Mouse (Mus musculus): Measurements from ENCODE around the gene Eomes.

The Eomes gene

DNA sequence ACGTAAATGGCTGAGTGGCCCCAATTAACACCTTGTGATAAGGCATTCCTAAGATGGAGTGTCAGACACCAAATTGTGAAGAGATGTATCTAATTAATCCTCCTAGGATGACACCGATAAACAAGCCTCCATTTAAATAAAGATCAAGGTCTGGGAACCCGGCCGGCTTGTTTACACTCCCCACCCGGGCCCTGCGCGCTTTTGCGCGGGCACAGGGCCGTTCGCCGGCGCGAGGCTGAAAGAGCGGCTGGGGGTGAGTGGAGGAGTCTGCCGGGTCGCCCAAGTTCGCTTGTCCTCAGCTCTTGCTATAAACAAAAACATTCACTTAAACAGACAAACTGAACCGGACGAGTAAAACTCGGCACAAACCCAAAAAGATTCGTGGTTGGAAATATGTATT lies 9.6 kb downstream of the Eomes start:
- DNase-seq (ENCODE audit: low read depth, low spot score), result no peak

DNA sequence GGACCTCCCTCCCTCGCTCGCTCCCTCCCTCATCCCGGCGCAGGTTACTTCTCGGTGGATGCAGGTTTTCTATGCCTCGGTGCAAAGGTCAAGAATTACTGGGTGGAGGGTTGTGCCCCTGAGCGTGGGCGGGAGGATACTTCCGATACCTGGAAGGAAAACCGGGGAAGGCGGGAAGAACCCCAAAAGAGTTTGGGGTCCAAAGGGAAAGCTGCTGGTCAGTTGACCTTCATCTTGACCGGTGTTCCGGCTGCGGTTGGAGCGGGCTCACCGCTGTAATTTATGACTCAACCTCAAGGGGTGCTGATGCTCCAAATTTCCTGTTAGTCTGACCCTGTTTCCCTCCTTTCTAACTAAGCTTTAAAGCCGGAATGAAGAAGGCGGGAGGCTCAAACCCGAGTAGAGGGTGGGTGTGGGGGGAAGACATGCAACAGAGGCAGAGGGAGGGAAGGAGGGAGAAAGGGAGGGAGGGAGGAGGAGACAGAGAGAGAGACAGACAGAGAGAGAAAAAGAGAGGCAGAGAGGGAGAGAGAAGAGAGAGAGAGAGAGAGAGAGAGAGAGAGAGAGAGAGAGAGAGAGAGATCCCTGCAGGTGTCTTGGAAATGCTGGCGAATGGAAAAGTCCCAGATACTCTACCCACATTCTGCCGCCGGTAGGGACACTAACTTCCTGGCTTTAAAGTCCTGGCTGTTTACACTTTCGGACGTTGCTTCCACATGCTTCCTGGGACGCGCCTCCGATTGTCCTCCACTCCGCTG lies 10.3 kb downstream of the Eomes start:
- DNase-seq (ENCODE audit: low read depth, low spot score), result no peak

DNA sequence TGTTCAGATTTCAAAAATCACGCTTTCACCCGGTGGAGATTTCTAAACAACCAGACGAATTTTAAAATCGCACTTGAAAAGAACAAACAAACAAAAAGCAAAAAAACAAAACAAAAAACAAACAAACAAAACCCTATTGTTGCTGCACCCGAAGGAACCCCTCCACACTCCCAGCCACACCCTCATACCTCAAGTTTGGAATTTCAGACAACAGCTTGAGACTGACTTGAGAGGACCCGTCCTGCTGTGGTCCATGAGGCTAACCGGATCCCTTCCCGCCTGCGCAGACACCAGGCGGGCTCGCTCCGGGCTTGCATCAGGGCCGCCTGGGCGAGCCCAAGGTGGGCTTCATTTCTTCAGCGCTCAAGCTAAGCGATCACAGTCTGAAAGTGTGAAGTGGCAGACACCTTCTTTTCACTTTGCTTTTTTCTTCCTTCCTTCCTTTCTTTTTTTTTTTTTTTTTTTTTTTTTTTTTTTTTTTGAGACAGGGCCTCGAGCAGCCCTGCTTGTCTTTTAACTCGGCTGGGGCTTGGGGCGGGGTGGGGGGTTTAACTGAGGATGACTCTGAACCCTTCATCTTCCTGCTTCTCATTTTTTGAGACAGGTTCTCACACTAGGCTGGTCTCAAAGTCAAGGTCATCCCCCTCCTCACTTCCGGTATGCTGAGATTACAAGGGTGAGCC lies 11.0 kb downstream of the Eomes start:
- DNase-seq (ENCODE audit: low read depth, low spot score), result no peak

DNA sequence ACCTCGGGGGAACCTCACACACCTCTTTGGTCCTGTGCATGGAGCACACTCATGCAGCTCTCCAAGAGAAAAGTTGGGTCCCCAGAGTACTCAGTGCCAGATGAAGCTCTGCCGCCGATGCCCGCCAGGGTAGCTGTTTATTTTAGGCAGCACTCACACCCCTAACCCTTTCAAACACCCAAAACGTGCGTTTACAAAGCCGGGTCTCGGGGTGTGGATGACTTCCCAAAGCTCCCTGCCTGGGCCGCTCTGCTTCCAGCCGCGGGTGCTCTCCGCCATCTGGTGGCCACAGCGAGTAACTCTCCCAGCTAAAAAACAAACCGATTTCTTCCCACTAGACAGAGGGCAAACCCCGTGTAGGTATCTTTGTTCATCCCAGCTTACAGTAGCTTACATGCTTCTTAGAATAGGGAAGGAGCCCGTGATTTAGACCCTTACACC lies 11.6 kb downstream of the Eomes start:
- peak; percentile 60 for DNase-seq (ENCODE audit: low read depth, low spot score)

DNA sequence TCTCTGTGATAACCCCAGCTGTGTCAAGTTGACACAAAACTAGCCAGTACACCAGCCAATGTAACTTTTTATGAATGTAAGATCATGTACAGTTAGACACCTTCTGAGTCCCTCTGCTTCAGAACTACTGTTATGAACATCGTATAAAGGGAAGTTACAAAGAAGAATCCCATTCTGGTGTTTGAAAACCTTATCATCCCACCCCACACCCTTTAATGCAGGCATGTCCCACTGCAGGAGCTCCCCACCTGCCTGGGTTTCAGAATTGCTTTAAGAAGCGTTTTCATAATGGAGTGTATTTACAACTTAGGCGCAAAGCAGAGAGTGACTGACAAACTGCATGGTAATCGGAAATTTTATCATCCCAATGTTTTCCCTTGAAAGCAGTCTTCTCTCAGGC lies 13.2 kb downstream of the Eomes start:
- DNase-seq (ENCODE audit: low read depth, low spot score), result no peak

DNA sequence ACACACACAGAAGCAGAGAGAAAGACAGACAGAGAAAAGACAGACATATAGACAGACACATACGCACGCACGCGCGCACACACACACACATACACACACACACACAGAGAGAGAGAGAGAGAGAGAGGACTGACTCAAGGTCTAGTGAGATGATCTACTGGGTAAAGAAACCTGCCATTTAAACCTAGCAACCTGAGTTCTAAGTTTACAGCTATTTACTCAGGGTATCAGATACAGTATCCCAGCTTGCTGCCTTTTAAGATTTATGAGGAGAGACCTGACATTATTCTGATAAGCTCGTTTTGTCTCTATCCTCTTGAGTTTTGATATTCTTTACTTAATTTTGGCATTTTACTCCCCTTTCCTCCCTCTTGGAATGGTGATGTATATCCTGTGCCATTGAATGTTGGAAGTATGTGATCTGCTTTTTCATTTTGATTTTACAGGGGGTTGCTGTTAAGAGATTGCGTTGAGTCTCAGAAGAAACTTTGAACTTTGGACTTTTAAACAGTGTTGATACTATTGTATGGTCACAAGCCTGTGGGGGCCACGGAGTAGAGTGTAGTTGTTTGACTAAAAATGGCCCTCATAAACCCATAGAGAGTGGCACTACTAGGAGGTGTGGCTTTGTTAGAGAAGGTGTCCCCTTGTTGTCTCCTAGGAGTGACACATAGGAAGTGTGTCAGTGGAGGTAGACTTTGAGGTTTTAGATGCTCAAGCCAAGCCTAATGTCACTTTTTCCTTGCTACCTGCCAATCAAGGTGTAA lies 15.1 kb downstream of the Eomes start:
- no peak for DNase-seq (ENCODE audit: low read depth, low spot score)

DNA sequence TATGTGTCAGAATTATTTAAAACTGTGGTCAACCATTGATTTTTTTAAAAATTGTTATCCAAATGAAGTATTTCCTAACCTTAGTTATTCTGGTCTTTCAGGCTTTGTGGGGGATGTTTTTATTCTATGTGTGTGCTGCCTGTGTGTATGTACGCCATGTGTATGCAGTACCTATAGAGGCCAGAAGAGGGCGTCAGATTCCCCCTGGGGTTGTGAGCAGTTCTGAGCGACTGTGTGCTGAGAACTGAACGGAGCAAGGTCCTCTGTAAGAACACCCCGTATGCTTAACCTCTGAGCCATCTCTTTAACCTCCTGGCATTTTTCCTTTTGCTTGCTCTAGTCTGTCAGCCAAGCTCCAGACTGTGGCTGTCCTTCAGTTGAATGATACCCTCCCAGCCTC lies 16.1 kb downstream of the Eomes start:
- DNase-seq (ENCODE audit: low read depth, low spot score), result no peak

DNA sequence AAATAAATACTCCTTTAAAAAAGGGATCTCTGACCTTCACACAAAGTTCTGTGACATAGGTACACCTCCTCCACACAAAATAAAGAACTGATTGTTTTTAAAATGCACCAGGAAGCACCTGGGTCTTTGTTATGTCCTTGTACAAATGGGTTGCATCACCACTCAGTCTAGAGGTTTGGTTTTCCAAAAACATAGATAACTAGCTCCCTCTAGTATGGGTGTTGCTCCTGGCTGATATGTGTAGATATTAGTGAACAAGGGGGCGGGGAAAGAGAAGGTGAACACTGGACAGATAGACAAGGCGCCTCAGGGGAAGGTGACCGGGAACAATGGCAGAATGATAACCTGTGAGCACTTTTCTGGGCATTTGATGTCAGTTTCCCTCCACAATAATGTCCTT lies 17.9 kb downstream of the Eomes start:
- no peak for DNase-seq (ENCODE audit: low read depth, low spot score)

DNA sequence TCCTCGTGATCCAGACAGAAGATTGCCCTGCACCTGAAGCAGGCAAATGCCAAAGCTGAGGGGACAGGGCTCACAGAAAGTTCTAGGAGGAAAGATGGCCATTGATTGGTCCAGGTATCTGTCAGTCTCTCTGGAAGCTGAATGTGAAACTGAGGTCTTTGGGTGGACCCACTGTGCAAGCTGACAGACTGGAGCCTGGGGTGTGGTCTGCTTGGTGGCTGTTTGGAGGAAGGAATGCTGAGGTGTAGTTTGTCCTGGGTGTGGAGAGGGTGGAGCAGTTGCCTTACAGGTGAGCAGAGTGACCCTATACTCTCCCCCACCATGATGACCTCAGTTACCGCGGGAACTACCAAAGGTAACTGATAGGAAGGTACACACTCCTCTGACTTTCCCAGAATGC lies 18.9 kb downstream of the Eomes start:
- DNase-seq (ENCODE audit: low read depth, low spot score), result no peak

DNA sequence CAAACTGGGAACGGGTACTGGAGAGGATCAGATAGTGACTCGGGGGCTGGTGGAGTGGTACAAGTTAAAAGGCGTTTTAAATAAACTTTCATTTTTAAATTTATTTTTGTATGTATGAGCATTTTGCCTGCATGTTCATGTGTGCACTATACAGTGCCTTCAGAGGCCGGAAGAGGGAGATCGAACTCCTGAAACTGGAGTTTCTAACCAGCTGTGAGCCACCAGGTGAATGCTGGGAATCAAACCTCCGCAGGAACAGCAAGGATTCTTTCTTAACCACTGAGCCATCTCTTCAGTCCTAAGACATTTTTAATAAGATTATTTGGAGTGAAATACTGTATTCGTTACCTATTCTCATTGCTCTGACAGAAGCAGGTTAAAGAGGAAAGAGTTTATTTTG lies 20.0 kb downstream of the Eomes start:
- no peak for DNase-seq (ENCODE audit: low read depth, low spot score)

DNA sequence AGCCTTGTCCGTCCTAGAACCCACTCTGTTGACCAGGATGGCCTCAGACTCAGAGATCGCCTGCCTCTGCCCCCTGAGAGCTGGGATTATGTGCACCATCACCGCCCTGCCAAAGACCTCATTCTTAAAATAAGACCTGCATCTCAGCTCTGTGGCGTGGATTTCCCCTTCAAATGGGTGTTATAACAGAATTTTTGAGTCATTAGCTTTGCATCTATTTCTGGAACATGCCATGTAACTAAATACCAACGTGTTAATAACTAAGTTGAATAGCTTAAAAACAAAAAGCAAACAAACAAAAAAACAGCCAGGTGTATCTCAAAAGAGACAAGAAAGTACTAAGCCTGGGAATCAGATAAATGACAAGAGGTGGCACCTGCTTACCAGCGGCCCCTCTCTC lies 23.0 kb downstream of the Eomes start:
- DNase-seq (ENCODE audit: low read depth, low spot score), result no peak

DNA sequence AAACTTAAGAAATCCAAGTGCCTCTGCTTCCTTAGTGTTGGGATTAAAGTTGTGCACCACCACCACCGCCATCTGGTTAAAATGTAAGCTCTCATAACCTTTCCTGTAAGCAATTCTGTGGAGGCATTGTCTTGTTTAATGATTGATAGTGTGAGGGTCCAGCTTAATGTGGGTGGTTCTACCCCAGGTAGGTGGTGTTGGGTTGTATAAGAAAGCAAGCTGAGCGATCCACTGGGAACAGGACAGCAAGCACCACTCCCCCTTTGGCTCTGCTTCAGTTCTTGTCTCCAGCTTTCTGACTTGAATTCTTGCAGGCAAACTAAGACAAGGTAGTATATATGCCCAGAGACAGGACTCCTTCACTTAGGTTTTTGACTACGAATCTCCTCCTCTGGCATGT lies 26.6 kb downstream of the Eomes start:
- DNase-seq (ENCODE audit: low read depth, low spot score), result no peak

DNA sequence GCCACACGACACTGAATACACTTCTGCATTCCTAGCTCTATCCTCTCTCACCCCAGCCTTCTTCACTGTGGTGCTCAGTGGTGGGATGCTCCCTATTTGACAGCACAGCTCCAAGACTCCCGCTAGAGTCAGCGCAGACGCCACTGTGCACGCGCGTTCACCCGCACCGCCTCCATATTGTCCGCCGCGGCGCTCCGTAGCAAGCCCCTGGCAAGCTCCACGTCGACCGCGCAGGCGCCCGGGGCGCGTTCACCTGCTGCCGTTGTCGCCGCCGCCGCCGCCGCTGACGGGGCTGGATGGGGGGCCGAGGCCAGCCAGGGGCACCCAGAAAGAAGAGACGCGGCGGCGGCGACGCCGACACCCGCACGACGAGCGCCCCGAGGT lies 28.0 kb downstream of the Eomes start, which contains the start of gene Golga4:
TSS of gene Golga4 (plus strand) at position 248 of the 384 bp plus-strand sequence.
- peak; percentile 70 for DNase-seq (ENCODE audit: low read depth, low spot score)

DNA sequence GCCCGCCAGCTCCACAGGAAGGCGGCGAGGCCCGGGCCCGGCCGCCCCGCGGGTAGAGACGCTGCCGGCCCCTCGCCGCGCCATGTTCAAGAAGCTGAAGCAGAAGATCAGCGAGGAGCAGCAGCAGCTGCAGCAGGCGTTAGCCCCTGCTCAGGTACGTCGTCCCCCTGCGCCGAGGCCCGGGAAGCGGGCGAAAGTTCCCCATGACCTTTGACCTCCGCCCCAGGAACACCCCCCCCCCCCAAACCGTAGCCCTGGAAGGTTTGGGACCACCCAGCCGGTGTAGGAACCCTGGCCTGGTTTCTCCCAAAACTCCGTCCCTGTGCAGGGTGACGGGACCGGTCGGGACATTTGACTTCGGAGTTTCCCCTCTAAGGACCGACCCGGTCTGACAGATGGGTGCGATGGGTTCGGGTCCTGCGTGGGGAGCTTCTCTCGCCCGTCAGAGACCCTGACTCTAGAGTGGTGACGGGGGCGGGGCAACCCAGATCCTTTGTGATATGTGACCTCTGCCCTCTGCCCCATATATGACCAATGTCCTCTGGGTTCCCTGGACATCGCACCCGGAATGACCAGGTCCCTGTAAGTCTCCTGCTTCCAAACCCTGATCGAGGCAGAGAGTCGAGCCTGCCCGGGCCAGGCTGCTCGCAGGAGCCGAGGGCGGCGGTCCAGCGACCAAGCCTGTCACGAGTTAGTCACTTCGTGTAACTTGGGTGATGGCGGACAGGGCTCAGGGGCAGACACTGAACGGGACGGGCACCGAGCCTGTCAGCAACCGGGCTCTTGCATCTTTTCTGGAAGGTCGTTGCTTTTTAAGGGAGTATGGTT lies 28.6 kb downstream of the Eomes start:
- no peak for DNase-seq (ENCODE audit: low read depth, low spot score)

DNA sequence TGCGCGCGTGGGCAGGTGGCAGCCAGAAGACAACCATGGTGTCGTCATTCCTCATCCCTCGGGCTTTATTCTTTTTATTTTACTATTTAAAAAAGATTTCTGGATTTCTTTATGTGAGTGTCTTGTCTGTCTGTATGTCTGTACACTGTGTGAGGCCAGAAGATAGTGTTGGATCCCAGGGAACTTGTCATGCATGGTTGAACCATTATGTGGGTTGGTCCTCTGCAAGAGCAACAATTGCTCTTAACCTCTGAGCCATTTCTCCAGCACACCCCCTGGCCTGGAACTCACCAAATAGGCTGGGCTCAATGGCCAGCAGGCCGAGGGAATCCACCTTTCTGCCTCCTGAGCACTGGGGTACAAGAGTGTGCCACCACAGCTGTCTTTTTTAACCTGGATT lies 29.5 kb downstream of the Eomes start:
- DNase-seq (ENCODE audit: low read depth, low spot score), result no peak

DNA sequence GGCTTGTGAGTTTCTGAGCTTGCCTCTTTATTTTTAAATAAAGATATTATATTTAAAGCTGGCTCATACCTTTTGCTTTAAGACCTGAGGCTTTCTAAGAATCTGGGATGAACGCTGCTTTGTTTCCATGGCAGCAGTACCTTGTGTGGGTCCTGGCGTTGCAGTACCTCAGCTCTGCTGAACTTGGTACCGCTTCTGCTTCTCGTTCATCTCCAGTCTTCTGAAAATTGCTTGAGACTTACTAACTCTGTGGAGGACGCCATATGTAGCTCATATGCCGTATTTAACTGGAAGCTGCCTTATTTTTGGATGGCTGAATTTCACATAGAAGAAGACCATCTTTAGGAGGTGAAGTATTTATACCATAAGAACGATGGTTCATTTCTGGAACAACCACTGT lies 30.6 kb downstream of the Eomes start:
- no peak for DNase-seq (ENCODE audit: low read depth, low spot score)

DNA sequence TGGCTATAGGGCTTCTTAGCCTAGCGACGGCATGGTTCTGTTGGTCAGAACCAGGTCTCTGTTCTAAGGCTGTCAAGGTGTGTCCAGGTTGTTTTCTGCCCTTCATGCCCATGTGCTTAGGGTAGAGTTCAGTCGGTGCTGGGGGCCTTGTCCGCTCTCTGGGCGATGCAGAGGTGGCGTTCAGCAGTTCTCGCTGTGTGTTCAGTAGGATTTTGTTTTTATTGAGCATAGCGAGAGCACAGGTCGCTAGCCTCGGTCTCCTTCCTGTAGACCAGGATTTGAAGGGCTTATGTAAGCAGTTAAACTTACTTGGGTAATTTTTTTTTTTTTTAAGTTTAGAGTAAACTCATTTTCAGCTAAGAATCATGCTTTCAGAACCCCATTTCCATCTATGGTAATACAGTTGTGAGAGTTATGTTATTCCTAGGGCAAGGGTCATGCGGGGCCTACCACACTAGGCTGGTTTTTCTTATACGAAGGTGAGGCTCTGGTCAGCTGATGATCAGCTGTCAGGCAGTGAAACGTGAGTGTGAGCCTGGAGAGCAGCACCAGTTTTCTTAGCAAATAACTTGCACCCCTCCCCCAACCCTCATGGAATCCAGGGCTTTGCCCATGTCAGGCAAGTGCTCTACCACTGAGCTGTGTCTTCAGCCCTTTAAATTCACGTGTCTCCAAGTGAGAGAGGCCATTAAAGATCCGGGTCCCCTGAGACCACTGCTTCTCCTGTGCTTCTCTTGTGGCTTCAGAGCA lies 33.1 kb downstream of the Eomes start:
- DNase-seq (ENCODE audit: low read depth, low spot score), result no peak

DNA sequence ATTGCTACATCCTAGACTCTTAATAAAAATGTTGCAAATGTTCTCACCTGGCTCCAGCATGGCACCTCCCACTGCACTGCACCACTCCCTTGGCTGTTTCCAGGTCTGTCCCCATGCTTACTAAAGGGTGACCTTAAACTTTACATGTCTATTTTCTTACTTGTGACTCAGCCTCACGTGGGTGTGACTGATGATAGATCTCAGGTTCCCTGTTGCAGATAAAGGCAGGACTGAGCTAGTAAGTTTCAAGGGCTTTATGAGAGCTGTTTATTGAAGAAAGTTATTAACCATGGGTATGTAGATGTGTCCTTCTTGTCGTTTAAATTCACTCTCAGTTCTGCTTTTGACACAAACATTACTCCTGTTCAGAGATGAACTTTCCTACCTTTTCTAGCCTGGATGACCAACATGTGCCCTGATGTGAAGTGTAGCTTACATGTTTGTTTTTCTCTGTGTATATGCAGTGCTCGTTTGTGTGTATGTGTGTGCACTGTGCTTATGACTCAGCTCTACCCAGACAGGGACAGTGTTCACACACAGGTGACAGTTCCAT lies 34.7 kb downstream of the Eomes start:
- DNase-seq (ENCODE audit: low read depth, low spot score), result no peak

DNA sequence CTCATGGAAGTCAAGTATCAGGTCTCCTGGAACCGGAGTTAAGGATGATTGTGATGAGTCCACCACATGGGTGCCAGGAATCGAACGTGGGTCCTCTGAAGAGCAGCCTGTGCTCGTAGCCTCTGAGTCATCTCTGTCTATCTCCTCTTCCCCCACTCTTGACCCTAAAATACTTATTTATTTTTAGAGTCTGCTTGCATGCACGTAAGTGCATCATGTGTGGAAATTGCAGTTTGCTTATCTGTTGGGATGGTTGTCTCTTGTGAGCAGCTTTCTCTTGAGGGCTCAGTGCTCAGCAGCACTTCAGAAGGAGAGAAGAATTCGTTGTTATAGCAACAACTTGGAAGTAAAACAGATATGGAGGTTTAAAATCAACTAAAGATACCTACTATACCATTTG lies 37.5 kb downstream of the Eomes start:
- DNase-seq (ENCODE audit: low read depth, low spot score), result no peak

DNA sequence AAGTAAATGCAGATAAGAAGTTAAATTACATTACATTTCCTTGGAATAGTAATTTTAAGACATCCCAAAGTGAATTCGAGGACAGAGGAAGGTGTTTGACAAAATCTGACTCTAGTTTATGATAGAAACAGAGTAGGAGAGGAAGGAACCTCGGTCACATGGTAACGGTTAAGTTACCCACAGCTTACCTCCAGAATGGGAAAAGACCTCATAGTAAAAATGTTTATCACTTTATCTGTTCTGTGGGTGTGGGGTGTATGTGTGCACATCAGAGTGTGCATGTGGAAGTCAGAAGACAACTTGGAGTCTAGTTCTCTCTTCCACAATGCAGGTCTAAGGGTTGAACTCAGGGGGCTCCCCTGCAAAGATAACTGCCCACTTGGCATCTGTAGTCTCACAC lies 38.1 kb downstream of the Eomes start:
- no peak for DNase-seq (ENCODE audit: low read depth, low spot score)

DNA sequence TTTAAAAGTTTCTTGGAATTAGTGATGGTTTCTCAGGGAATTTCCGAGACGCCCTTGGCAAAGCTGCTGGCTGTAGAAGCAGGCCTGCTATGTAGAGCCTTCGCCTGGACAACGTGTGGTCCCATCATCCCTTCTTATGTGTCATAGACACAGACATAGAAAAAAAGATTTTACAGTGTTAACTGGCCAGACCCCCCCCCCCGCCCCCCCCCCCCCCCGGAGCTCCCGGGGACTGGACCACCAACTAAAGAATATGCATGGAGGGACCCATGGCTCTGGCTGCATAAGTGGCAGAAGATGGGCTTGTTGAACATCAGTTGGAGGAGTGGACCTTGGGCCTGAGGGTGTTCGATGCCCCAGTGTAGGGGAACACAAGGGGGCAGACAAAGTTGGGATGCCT lies 39.6 kb downstream of the Eomes start:
- DNase-seq (ENCODE audit: low read depth, low spot score), result no peak

Data from embryo, embryonic 11.5 days (tissue).